In genomic region chr7:45149545-45149944, GRCm38 (mm10) we compare ENCODE assay signal across 13 mouse cellular contexts. TPM values are rescaled to one million over a fixed set of nuclear protein-coding genes. Genes with fewer than 3 reads are reported as not detected.
DNase-seq lines count a peak whose midpoint lies in the region; ATAC-seq and TF ChIP-seq lines count a peak whose summit lies in the region.
"Had no signal": no experiment of that assay in that cellular context is flagged by ENCODE, and none has a peak within 500 bp of the region (broad histone marks: within the 10 kb centered on the region; RNA-seq: fewer than 3 reads in every experiment).

No protein-coding gene starts in this region.

- H3K4me2 ChIP-seq in midbrain, embryonic 11.5 days: no peak overlapping the region
- no peak overlapping the region for H3K4me2 ChIP-seq in stomach, embryonic 15.5 days
- H3K4me2 ChIP-seq: neural tube, embryonic 15.5 days had no signal

- H3K36me3 ChIP-seq in midbrain, embryonic 10.5 days: peaks cover 38% of the 10 kb centered on the region
- no peaks in the 10 kb centered on the region; the same call in 1 of the 2 replicates for H3K36me3 ChIP-seq in midbrain, embryonic 11.5 days (ENCODE audit: control insufficient read depth, insufficient read depth, low read length)
- 0 out of 2 replicates have a peak, but pooled peaks cover 22% of the 10 kb centered on the region for H3K36me3 ChIP-seq in stomach, embryonic 15.5 days
- H3K36me3 ChIP-seq: neural tube, embryonic 15.5 days had no signal

- no peak overlapping the region for H3K9ac ChIP-seq in midbrain, embryonic 11.5 days (ENCODE audit: low read length)
- no peak overlapping the region for H3K9ac ChIP-seq in stomach, embryonic 15.5 days
- H3K9ac ChIP-seq: neural tube, embryonic 15.5 days had no signal

- DNase-seq in gastrocnemius, adult 2 months: peak; percentile 51
- no peak for DNase-seq in gastrocnemius, postnatal 10 days
- DNase-seq in midbrain, embryonic 10.5 days (ENCODE audit: low spot score): no peak
- no peak for DNase-seq in midbrain, embryonic 11.5 days (ENCODE audit: low spot score, missing footprints)
- peak; percentile 39 to 73 for DNase-seq in kidney, postnatal 25 days
- DNase-seq in urinary bladder, adult 18-20 months (ENCODE audit: low spot score in 2 of 2): no peak
- no peak for DNase-seq in retina, postnatal 1 day
- DNase-seq: adrenal gland, adult 8-10 months; B cell, adult 2 months; cerebellum, adult 11 months; right cerebral cortex, postnatal 4 days had no signal

- no peak for ATAC-seq in midbrain, embryonic 11.5 days (ENCODE audit: low FRiP score)
- ATAC-seq in stomach, embryonic 15.5 days (ENCODE audit: insufficient read depth, low FRiP score, low read depth): no peak

- no peak for TF ChIP-seq CTCF in gastrocnemius, adult 2 months (IDR thresholded peaks at IDR 0.05)

- H3K27ac ChIP-seq in gastrocnemius, adult 2 months: peak overlapping the region; percentile 77
- H3K27ac ChIP-seq in midbrain, embryonic 10.5 days (replicated peaks): peak overlapping the region; percentile 59
- H3K27ac ChIP-seq in midbrain, embryonic 11.5 days (ENCODE audit: low read depth, low read length): no peak overlapping the region
- H3K27ac ChIP-seq in stomach, embryonic 15.5 days: peak overlapping the region; percentile 82
- H3K27ac ChIP-seq: neural tube, embryonic 15.5 days had no signal

- intact Hi-C loops in gastrocnemius, adult 2 months (cut with DNase I): no loop called here

- H3K27me3 ChIP-seq in midbrain, embryonic 10.5 days (ENCODE audit: low read depth, poor library complexity, severe bottlenecking): no peaks in the 10 kb centered on the region
- H3K27me3 ChIP-seq in midbrain, embryonic 11.5 days (ENCODE audit: control insufficient read depth, insufficient read depth, low read length): no peaks in the 10 kb centered on the region
- no peaks in the 10 kb centered on the region for H3K27me3 ChIP-seq in stomach, embryonic 15.5 days (replicated peaks)
- H3K27me3 ChIP-seq: neural tube, embryonic 15.5 days had no signal

- H3K9me3 ChIP-seq in midbrain, embryonic 10.5 days (replicated peaks): no peaks in the 10 kb centered on the region
- no peaks in the 10 kb centered on the region for H3K9me3 ChIP-seq in midbrain, embryonic 11.5 days (ENCODE audit: control insufficient read depth, low read length)
- H3K9me3 ChIP-seq in stomach, embryonic 15.5 days: no peaks in the 10 kb centered on the region
- H3K9me3 ChIP-seq: neural tube, embryonic 15.5 days had no signal

- no peak overlapping the region for H3K4me3 ChIP-seq in gastrocnemius, adult 2 months
- no peak overlapping the region for H3K4me3 ChIP-seq in midbrain, embryonic 10.5 days
- no peak overlapping the region for H3K4me3 ChIP-seq in midbrain, embryonic 11.5 days (ENCODE audit: low read depth, low read length)
- no peak overlapping the region for H3K4me3 ChIP-seq in stomach, embryonic 15.5 days (replicated peaks)
- H3K4me3 ChIP-seq: neural tube, embryonic 15.5 days had no signal

- H3K4me1 ChIP-seq in midbrain, embryonic 10.5 days: peaks cover 30% of the 10 kb centered on the region
- H3K4me1 ChIP-seq in midbrain, embryonic 11.5 days (ENCODE audit: control insufficient read depth, insufficient read depth, low read length): peaks cover 9% of the 10 kb centered on the region
- H3K4me1 ChIP-seq in stomach, embryonic 15.5 days: peaks cover 12% of the 10 kb centered on the region

- 30% methylated on average over 6 of the region's 6 CpGs for WGBS in midbrain, embryonic 10.5 days
- 26% methylated on average over 6 of the region's 6 CpGs for WGBS in midbrain, embryonic 11.5 days
- 53% methylated on average over 6 of the region's 6 CpGs for WGBS in stomach, embryonic 15.5 days

RNA-seq across cellular contexts. Expression of gene Pih1d1, which starts 4.6 kb away (rescaled TPM):
- total RNA-seq in gastrocnemius, adult 2 months (2021): 10 to 100 TPM; 34.7 to 39.7 TPM
- total RNA-seq in gastrocnemius, postnatal 10 days (2021): 10 to 100 TPM; 46.6 to 48.2 TPM
- 108 and 111 TPM in 2 replicates for polyA plus RNA-seq in midbrain, embryonic 10.5 days (2016; fragmentation: Nextera tagmentation; extraction: Ambion mirVana)
- 104 and 105 TPM in 2 replicates for polyA plus RNA-seq in midbrain, embryonic 11.5 days (2014; fragmentation: Nextera tagmentation; extraction: Ambion mirVana)
- polyA plus RNA-seq in stomach, embryonic 15.5 days (2015; fragmentation: Nextera tagmentation; extraction: Ambion mirVana): 80.3 and 90.0 TPM in 2 replicates

RNA-seq across cellular contexts. Expression of gene Aldh16a1, which starts 4.8 kb away (rescaled TPM):
- 10 to 100 TPM; 11.6 to 15.1 TPM for total RNA-seq in gastrocnemius, adult 2 months (2021)
- 10 to 100 TPM; 23.9 to 28.6 TPM for total RNA-seq in gastrocnemius, postnatal 10 days (2021)
- 45.7 and 51.2 TPM in 2 replicates for polyA plus RNA-seq in midbrain, embryonic 10.5 days (2016; fragmentation: Nextera tagmentation; extraction: Ambion mirVana)
- 22.0 and 25.7 TPM in 2 replicates for polyA plus RNA-seq in midbrain, embryonic 11.5 days (2014; fragmentation: Nextera tagmentation; extraction: Ambion mirVana)
- 49.3 and 58.7 TPM in 2 replicates for polyA plus RNA-seq in stomach, embryonic 15.5 days (2015; fragmentation: Nextera tagmentation; extraction: Ambion mirVana)

RNA-seq across cellular contexts. Expression of gene Flt3l, which starts 13.3 kb away (rescaled TPM):
- 1 to 10 TPM; 2.2 to 3.3 TPM for total RNA-seq in gastrocnemius, adult 2 months (2021)
- total RNA-seq in gastrocnemius, postnatal 10 days (2021): 1 to 10 TPM; 2.3 to 4.3 TPM
- polyA plus RNA-seq in midbrain, embryonic 10.5 days (2016; fragmentation: Nextera tagmentation; extraction: Ambion mirVana): 1.1 and 1.4 TPM in 2 replicates
- 0.40 and 0.97 TPM in 2 replicates for polyA plus RNA-seq in midbrain, embryonic 11.5 days (2014; fragmentation: Nextera tagmentation; extraction: Ambion mirVana)
- polyA plus RNA-seq in stomach, embryonic 15.5 days (2015; fragmentation: Nextera tagmentation; extraction: Ambion mirVana): 2.2 and 2.5 TPM in 2 replicates

RNA-seq across cellular contexts. Expression of gene Gm45713, which starts 13.5 kb away (rescaled TPM):
- total RNA-seq in gastrocnemius, adult 2 months (2021): under 1 TPM in 1 of 2 experiments, not detected in 1; 0.26 TPM
- not detected for total RNA-seq in gastrocnemius, postnatal 10 days (2021)
- polyA plus RNA-seq in midbrain, embryonic 10.5 days (2016; fragmentation: Nextera tagmentation; extraction: Ambion mirVana): 0.11 and 0.19 TPM in 2 replicates
- 0.17 and 0.60 TPM in 2 replicates for polyA plus RNA-seq in midbrain, embryonic 11.5 days (2014; fragmentation: Nextera tagmentation; extraction: Ambion mirVana)
- 0.42 TPM in 1 of 2 replicates, not detected in the other for polyA plus RNA-seq in stomach, embryonic 15.5 days (2015; fragmentation: Nextera tagmentation; extraction: Ambion mirVana)
- total RNA-seq: adrenal gland, adult 8-10 months had no signal

RNA-seq across cellular contexts. Expression of gene Slc17a7, which starts 14.2 kb away (rescaled TPM):
- under 1 TPM; 0.31 to 0.36 TPM for total RNA-seq in gastrocnemius, adult 2 months (2021)
- total RNA-seq in gastrocnemius, postnatal 10 days (2021): 1 to 10 TPM; 4.7 to 4.9 TPM
- polyA plus RNA-seq in midbrain, embryonic 10.5 days (2016; fragmentation: Nextera tagmentation; extraction: Ambion mirVana): 0.25 and 0.52 TPM in 2 replicates
- polyA plus RNA-seq in midbrain, embryonic 11.5 days (2014; fragmentation: Nextera tagmentation; extraction: Ambion mirVana): 0.40 and 0.51 TPM in 2 replicates
- 0.13 TPM in 1 of 2 replicates, not detected in the other for polyA plus RNA-seq in stomach, embryonic 15.5 days (2015; fragmentation: Nextera tagmentation; extraction: Ambion mirVana)

Comparison
In these comparisons a context has a peak if more than half of its experiments do, and no peak if none do; other contexts are left out.
1. DNase-seq: peak in gastrocnemius, adult 2 months (single experiment) and kidney, postnatal 25 days (2 of 2); none in gastrocnemius, postnatal 10 days (single experiment), midbrain, embryonic 10.5 days (single experiment), midbrain, embryonic 11.5 days (single experiment), urinary bladder, adult 18-20 months (0 of 2) and retina, postnatal 1 day (single experiment).